Mouse (Mus musculus) gastrocnemius, postnatal 14 days (tissue): ENCODE measurements at regions not wholly inside any gene's neighbourhood (a gene's known extent, or its start where the extent isn't known, plus 50 kb on each side); places are given as distances from the start of the nearest gene placed in this dataset.
A peak's percentile ranks its signal among the peaks of the same experiment; 100 is the strongest.
"Not testable (repeated sequence)": the region's sequence is repeated elsewhere in the genome, so short reads cannot be mapped to it uniquely, and the experiment has no call there.

Source experiments
- DNase-seq: peaks from one replicate; pipeline ENCODE4 v3.0.0; 2021; ENCODE audit warnings: mixed read lengths
- intact Hi-C: fragments of 180-260 bp; cut with DNase I; formaldehyde crosslinking; loops from one replicate; pipeline ENCODE4 v1.15.1; 2025; ENCODE audit warnings: low total_unique reads

DNA sequence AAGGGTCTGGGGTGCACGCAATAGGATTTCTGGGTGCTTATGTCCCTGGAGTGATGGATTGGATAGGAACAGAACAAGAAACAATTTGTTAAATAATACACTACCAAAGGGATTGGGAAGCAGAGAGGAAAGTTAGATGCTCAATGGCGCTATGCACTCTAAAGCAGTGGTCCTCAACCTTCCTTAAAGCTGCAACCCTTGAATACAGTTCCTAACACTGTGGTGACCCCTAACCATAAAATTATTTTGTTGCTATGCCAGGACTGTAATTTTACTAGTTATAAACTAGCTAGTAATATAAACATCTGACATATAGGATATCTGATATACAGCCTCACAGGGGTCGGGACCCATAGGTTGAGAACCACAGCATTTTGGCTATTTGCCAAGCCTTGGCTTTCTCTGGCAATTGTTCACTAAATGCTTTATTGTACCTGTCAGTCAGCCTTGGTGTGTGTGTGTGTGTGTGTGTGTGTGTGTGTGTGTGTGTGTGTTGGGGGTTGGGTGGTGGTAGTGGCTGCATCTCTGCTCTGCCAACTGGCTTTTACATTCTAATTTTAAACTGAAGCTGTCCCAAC is 193.8 kb upstream of the Ccdc54 start:
- DNase-seq = no peak
- intact Hi-C loops = no loop called here

DNA sequence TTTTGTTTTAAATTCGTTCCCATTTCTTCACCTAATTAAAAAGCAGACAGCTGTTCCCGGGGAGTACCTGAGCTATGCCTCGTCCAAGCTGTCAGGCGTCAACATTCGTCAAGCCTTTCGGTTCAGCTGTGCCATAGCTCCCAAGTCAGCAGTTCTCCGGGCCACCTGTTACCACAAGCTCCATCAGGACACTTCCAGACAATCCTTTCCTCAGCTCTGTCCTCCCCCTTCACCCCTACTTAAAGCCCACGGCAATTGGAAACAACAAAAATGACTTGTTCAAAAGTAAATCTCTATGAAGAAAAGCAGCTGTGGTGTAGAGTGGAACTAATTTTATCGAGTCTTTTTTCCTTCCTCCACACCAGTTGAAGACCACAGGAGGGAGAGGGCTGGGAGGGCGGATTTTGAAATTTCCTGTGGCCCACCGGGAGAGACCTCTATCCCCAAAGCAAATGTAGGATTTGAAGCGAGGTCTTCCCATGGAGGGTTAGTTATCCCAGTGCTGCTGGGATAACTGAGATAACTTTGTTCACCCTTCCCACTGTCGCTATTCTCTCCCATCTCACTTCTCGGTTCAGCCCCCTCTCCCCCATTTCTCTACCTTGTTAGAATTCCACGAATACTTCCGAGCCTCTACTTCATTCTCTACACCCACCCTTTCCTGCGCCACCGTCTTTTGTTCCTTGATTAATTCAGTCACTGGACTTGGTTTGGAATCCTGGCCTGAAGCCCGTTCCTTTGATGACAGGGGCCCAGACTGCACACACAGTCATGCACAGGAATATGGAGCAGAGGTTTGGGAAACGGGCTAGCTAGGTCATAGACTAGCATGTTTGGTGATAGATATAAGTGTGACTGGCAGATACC is 193.1 kb upstream of the Ccdc54 start:
- no peak for DNase-seq

DNA sequence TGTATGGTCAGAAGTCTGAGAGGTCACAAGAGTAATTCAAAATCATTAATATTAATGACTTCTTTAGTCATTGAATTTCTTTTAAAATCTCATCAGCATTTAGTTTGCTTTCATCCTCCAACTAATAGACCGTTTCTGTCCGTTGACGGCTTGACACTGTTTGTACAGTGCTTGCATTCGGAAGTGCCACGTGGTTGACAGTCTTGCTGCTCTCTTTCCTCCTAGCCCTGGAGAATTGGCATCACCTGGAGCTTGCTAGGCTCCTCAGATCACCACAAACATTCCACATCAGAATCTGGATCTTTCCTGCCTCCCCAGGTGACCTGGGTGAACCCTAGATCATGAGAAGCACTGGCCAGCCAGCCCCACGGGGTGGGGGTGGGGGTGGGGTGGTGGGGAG is 192.3 kb upstream of the Ccdc54 start:
- DNase-seq = no peak
- intact Hi-C loops = no loop called here

More for the DNA sequence above, 193.1 kb upstream of the Ccdc54 start:
- intact Hi-C loops = no loop called here

DNA sequence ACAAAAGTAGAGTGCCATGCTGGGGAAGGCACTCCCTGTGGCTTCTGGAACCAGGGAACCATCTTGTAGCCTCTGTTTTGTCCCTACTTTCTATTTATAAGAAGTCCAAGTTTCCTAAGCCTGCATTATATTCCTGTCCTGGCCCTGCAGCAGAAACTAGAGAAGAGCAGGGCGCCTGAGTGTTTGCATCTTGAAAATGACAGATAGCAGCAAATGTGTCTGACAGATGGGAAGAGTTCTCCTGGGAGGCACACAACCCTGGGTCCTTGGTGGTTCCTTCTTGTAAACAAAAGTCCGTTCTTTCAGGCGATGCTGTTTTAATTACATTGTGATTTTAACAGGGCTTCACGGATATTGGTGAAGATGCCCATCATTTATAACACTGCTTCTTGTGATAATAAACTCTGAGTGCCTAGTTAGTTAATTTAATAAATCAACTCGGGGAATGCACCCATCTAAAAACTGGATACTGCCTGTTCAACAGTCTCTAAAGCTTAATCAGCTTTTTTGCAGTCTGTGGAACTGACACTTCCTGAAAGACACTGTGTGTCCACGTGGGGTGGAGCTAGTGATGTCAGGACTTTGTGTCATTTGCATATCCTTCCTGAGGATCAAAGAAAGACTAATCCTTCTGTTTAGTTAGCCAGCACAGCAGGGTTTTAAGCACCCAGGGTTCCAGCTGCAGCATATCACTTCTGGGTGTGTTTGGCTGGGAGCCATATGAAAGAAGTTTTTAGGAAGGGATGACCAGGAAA is 188.3 kb upstream of the Ccdc54 start:
- no peak for DNase-seq
- intact Hi-C loops = no loop called here

DNA sequence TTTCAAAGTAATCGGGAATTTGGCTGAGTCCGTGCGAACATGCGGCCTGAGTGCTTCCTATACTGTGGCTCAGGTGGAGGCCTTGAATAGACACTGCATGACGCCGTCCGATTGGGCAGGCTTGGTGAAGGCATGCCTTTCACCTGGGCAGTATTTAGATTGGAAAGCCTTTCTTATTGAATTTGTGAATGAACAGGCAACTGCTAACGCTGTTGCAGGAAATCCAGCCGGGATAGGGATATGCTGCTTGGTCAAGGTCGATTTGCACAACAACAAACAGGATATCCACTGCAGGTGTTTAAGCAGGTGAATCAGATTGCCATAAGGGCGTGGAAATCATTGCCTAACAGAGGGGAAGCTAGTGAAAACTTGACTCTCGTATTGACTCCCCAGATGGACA is 183.7 kb upstream of the Ccdc54 start:
- DNase-seq, intact Hi-C loops: not testable (repeated sequence)

DNA sequence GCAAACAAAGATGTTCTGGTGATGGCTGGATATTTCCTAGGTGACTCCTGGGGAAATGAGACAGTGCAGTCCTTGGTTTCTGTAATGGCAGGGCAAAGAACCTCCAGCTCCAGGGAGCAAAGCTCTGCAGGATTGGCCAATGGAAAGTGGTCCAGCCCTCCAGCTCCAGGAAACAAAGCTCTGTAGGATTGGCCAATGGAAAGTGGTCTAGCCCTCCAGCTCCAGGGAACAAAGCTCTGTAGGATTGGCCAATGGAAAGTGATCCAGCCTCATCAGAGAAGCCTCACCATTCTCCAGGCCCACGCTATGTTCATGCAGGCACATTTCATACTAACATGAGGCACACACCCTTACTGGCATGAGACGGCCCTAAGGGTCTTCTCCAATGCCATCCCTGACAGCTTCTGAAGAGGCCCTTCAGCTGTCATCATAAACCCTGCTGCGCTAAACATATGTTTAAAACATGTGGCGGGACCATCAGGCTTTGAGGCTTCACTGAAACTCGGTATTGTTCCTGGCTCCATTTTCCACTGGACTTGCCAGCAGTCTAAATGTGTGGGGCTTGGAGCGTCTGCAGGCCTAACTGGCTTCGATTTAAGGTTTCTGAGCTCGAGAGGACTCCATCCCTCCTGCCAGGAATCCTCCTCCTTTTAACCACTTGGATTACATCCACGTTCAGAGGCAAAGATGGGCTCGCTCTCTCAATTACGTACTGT is 175.3 kb upstream of the Ccdc54 start:
- no peak for DNase-seq
- intact Hi-C loops = no loop called here

DNA sequence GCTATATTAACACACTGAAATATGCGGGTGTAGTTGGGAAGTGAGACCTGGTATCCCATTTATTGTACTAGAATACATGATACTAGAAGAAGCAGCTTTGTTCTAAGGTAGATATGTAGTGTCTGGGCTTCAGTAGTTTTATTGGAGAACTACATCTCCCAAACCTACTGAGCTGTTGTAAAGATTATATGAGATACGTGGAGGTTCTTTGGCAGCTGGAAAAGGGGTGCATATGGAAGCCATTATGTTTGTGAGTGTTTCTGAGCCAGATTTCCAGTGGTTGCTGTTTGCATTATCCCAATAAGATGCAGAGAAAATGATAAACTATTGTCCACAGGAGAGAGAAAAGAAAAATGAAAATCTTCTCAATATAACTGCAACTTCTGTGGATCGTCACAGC is 171.1 kb upstream of the Ccdc54 start:
- DNase-seq = no peak
- intact Hi-C loops = no loop called here

DNA sequence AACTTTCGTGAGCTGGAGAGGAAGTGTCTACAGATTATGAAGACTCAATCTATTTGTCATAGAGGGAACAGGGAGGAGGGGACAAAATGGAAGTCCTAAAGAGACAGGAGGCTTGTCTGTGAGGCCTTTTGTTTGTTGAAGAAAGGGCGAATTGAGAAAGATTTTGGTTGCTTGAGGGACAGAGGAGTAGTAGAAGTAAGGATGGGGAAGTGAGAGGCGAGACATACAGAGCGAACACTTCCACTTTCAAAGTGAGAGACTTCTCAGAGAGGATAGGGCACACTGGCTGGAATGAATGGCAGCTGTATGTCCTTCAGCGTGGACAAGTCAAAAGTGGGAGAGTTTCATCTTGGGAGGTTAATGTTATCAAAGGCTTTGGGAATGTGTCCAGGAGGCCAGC is 169.0 kb upstream of the Ccdc54 start:
- intact Hi-C loops = no loop called here
- no peak for DNase-seq

DNA sequence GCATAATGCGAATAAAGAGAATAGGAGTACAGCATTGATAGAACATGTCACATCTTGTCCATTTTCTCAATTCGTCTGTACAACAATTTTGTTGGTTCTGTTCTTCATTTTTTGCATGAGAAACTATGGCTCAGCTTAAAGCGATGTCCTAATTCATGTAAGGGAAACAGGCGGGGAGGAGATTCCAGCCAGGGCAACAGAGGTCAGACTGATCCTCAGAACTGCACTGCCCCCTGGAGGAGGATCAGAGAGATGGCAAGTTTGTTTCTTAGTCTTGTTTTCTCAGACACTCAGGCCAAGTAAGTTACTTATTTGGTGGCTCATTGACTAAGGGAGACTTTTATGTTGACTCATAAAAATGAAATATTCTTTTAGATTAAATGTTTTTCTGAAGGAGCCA is 165.7 kb upstream of the Ccdc54 start:
- DNase-seq = peak; percentile 36
- intact Hi-C loops = no loop called here

DNA sequence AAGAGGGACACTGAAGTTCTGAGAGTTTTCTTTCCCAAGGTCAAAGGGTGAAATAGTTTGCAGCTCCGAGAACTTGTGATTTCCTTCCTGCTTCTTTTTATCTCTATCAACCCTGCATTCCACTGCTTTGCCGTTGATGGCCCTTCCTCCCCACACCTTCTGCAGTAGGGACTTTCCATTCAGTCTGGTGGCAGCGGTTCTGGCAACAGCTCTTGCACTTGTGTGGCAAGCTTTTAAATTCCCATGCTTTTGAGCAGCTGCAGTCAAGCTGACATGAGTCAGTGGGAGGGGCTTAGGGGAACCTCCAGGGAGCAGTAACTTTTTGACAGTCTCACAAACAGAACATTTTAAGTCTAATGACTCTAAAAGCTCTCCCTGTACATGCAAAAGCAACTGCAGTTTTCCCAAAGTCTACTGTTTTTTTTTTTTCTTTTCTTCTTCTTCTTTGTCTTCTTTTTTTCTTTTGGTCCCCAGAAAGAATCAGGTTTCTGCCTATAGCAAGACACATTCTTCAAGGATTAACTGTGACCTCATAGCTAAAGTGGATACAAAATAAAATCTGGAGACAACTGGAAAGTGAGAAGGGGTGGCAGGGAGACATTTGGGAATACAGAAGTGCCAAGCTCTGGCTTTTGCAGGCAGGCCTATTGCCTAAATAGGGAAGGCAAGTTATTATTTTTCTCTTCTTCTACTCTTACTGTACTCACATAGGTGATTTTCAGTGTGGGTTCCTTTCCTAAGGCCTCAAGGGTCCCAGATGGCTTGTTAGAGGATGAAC is 162.8 kb upstream of the Ccdc54 start:
- DNase-seq = peak; percentile 55
- intact Hi-C loops = no loop called here

DNA sequence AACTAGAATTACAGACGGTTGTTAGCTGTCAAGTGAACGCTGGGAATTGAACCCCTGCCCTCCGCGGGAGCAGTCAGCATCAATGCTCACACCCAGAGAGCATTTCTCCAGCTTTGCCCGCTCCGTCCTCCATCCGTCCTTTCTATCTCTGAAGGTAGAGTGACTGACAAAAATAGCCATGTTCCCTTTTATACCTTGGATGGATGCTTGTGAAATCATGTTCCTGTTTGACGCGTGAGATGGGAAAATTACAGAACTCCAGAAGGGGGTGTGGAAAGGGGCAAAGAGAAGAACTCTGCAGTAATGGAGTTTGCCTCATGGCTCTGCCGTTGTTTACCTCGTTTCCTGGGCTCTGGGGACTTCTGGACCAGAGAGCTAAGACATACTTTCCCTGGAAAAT is 162.1 kb upstream of the Ccdc54 start:
- intact Hi-C loops = no loop called here
- DNase-seq = no peak

DNA sequence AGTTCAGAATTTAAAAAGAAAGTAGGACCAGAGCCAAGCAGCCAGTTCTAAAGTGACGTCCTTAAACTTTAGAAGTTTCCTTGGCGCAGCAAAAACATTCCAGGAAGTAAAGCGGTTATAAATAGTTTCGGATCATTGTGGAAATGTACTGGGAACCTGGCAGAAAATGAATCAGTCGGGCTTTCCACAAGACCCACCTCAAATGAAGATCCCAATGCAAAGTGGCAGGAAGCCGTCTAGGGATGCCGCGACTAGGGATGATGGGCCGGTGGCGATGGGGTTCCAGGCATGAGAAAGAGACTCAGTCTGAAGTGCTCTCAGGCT is 161.3 kb upstream of the Ccdc54 start:
- intact Hi-C loops = no loop called here
- no peak for DNase-seq

DNA sequence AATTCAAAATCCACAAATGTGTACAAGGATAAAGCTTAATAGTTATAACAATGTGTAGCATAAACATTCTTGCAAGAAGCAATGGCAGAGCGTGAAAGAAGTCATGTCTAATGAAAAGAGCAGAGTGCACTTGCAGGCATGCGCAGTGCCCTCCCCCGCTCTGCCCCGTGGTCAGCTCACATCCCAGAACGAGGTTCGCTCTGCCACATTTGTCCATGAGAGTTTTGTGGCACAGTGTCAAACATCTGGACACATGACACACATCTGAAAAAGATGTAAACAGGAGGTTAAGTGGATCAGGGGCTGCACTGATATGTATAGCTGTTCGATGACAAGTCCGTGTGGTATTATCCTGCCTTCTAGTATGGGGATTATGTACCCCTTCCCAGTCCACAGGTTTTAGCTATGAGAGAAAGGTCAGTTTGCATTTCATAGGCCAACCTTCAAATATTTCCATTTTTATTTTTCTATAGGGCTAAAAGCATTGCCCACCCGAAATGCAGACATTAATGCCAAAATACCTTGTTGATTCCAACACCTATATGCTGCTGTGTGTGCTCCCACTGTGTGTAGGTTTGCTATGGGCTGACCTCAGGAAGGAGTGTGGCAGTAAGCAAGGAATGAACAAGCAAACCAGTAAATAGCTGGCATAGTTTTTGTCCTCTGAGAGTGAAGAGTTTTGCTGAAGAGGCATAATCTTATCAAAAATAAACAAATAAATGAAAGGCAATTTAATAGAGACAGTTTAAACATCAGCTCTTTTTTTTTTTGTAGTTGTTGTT is 160.7 kb upstream of the Ccdc54 start:
- intact Hi-C loops = no loop called here
- no peak for DNase-seq

DNA sequence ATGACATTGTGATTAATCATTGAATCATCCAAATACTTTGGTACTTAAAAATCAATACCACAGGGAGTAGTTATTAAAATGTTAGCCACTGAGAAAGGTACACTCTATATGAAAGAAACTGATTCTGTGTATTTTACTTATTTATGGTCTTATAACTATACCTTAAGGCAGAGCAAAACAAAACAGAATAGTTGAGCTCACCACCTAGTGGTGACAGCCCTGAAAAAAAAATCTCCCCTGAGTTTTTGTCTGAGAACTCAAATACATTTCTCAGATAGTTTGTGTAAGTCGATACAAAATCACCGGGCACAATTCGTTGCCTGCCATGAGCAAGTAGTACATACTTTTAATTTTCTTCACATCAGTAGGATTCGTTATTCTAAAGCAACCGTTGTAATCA is 156.7 kb upstream of the Ccdc54 start:
- intact Hi-C loops = no loop called here
- no peak for DNase-seq

DNA sequence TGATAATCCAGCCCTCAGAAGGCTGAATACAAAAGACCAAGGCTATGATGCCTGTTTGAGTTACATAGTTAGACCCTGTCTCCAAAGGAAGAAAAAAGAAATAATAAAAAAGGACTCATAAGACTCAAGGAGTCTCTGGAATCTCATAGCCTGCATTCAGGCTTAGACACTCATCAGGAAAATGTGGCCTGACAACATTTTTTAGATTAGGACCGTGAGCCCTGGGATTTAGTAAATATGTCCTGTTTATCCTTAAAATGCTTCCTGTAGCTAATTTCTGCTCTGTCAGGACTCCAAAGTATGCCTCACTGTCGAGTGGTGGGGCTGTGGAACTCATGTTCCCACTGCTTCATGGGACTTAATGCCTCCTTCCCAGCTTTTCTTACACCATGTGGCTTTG is 154.8 kb upstream of the Ccdc54 start:
- intact Hi-C loops = no loop called here
- no peak for DNase-seq

DNA sequence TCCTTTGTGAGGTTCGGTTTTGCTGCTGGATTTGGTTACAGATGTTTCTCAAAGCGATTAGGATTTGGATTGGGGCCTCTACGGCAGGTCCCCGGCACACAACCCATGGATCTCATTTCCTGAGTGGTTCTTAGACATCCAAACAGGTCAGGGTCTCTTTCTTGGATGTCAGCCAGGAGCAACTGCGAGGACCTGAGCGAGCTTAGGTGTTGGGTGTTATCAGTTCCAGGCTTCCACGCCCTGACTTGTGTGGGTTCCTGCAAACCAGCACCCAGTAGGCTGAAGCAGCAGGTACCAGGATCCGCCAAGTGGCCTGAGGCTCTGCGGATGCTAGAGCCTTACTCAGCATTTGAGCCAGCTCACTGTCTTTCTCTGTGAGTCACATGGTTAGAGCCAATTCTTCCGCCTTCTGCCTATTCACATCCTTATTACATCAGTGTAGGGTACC is 146.5 kb upstream of the Ccdc54 start:
- intact Hi-C loops = loop anchor here (5.0 kb wide), 1 partner anchor 205 kb away; no protein-coding TSS in a partner anchor
- DNase-seq = no peak

DNA sequence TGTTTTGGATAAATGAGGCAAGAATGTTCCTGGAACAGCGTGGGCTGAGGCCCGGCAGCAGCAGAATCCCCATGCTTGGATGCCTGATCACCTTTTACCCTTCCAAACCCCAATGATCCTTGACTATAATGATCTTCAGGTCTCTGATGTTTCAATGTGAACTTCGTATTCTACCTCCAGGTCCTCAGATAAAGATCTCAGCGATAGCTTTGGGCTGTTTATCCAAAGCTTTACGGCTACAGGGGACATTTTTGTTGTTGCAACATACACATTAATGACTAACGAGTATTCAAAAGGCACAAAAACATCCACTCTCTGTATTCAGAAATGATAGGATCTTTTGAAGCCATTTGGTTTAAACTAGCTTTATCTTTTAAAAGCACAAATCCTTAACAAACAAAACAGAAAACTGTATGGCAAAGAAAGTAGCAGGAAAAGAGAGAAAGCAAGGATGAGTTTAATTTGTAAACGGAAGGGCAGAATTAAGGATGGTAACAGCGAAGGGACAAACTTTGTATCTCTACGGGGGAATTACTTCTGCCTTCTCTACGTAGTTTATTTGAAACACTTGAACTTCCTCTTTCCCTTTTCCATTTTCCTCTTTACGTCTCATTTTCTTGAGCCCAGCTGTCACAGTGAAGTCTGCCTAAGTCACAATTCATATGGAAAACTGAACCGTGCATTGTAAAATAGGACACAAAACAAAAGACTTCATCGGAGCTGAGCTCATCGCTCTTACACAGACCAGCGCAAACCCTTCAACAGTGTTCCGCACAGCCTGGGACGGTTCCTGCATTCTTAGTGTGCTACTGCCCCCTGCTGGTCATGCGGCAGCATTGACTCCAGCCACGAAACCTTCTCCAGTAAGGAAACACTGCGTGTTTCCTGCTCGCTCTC is 145.4 kb upstream of the Ccdc54 start:
- intact Hi-C loops = loop anchor here (5.0 kb wide), 1 partner anchor 204 kb away; no protein-coding TSS in a partner anchor
- DNase-seq = peak; percentile 89

DNA sequence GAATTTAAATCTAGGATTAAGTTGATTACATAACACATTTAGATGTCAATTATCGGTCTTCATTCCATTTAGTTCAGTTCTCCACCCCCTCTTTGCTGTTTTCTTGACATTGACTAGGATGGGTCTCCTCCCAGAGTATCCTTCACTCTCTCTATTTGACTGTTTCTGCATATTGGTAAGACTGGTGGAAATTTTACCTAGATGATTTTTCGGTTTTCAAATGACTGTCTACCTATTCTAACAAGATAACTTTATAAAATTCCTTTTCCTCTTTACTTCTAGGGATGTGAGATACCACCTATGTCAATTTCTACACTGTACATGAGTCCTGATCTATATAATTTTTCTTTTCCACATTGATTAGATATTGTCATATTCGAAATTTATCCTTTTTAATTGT is 142.4 kb upstream of the Ccdc54 start:
- intact Hi-C loops = no loop called here

More for the DNA sequence above, 142.4 kb upstream of the Ccdc54 start:
- no peak for DNase-seq
